Mouse (Mus musculus): Measurements from ENCODE around the gene 6330409D20Rik. TPM values are rescaled to one million over a fixed set of nuclear protein-coding genes. Genes with fewer than 3 reads are reported as not detected.

The 6330409D20Rik gene
- total RNA-seq (2021) = not detected in 2 replicates
- long read RNA-seq = 0 reads

- no peak for DNase-seq
These were observed at the start of gene 6330409D20Rik for GRCm38 (mm10) chr2:32740916-32741272. Gene 6330409D20Rik (minus strand): TSS chr2:32741016.

GRCm38 (mm10) chr2:32788581-32788980 lies 47.8 kb upstream of the 6330409D20Rik start:
- no peak for DNase-seq

- DNase-seq = no peak
These were observed 46.4 kb upstream of the 6330409D20Rik start for GRCm38 (mm10) chr2:32787176-32787575.

- no peak for DNase-seq
These were observed 43.3 kb upstream of the 6330409D20Rik start, which contains the start of gene Cfap157 for GRCm38 (mm10) chr2:32784048-32784681. Gene Cfap157 (minus strand): TSS chr2:32784428.

GRCm38 (mm10) chr2:32781710-32782109 lies 40.9 kb upstream of the 6330409D20Rik start:
- DNase-seq = no peak

GRCm38 (mm10) chr2:32779714-32780113 lies 38.9 kb upstream of the 6330409D20Rik start:
- DNase-seq = no peak

- DNase-seq = peak; percentile 65
These were observed 38.3 kb upstream of the 6330409D20Rik start for GRCm38 (mm10) chr2:32779131-32779530.

- no peak for DNase-seq
These were observed 37.3 kb upstream of the 6330409D20Rik start for GRCm38 (mm10) chr2:32778081-32778480.

- no peak for DNase-seq
These were observed 35.4 kb upstream of the 6330409D20Rik start for GRCm38 (mm10) chr2:32776192-32776591.

- DNase-seq = peak; percentile 98
These were observed 34.7 kb upstream of the 6330409D20Rik start, which contains the start of the genes Ttc16 and Ptrh1 for GRCm38 (mm10) chr2:32775359-32776074. Gene Ttc16 (minus strand): TSS chr2:32775633. Gene Ptrh1 (plus strand): TSS chr2:32775786.

GRCm38 (mm10) chr2:32772626-32773279 lies 31.9 kb upstream of the 6330409D20Rik start:
- DNase-seq = no peak

GRCm38 (mm10) chr2:32771886-32772285 lies 31.1 kb upstream of the 6330409D20Rik start:
- DNase-seq = no peak

- DNase-seq = no peak
These were observed 28.7 kb upstream of the 6330409D20Rik start for GRCm38 (mm10) chr2:32769327-32770085.

GRCm38 (mm10) chr2:32768661-32769285 lies 28.0 kb upstream of the 6330409D20Rik start:
- DNase-seq = no peak

GRCm38 (mm10) chr2:32767241-32767640 lies 26.4 kb upstream of the 6330409D20Rik start:
- no peak for DNase-seq

GRCm38 (mm10) chr2:32763353-32763752 lies 22.5 kb upstream of the 6330409D20Rik start:
- DNase-seq = no peak

- DNase-seq = no peak
These were observed 21.0 kb upstream of the 6330409D20Rik start for GRCm38 (mm10) chr2:32761859-32762258.

- DNase-seq = no peak
These were observed 20.5 kb upstream of the 6330409D20Rik start for GRCm38 (mm10) chr2:32761361-32761760.

- DNase-seq = no peak
These were observed 18.2 kb upstream of the 6330409D20Rik start for GRCm38 (mm10) chr2:32759001-32759400.

- no peak for DNase-seq
These were observed 17.7 kb upstream of the 6330409D20Rik start for GRCm38 (mm10) chr2:32758503-32758902.

- peak; percentile 95 for DNase-seq
These were observed 16.4 kb upstream of the 6330409D20Rik start, which contains the start of gene Tor2a for GRCm38 (mm10) chr2:32757056-32757845. Gene Tor2a (plus strand): TSS chr2:32757234.
